Mouse (Mus musculus) liver, embryonic 12.5 days (tissue): Measurements from ENCODE around the gene Ttc30a1. TPM values are rescaled to one million over a fixed set of nuclear protein-coding genes. Genes with fewer than 3 reads are reported as not detected.
A peak's percentile ranks its signal among the peaks of the same experiment; 100 is the strongest.
"Not testable (repeated sequence)": the region's sequence is repeated elsewhere in the genome, so short reads cannot be mapped to it uniquely, and the experiment has no call there.

Source experiments
- ATAC-seq: fragments of 200-750 bp; cut with Nextera tagmentation; 2 replicates; pipeline ENCODE4 v1.8.0; 2017; ENCODE audit warnings: moderate number of reproducible peaks, mild to moderate bottlenecking, moderate library complexity
- H3K27ac ChIP-seq: fragments of 300-500 bp; sonication (generic); 2 replicates; pipeline ENCODE4 v1.5.1; 2016; ENCODE audit warnings: mild to moderate bottlenecking
- H3K27me3 ChIP-seq: fragments of 300-500 bp; sonication (generic); replicated peaks from 2 replicates; pipeline ENCODE4 v1.6.1; 2016; ENCODE audit warnings: mild to moderate bottlenecking, moderate library complexity
- H3K36me3 ChIP-seq: fragments of 300-500 bp; sonication (generic); 2 replicates; pipeline ENCODE4 v1.6.1; 2016; ENCODE audit warnings: mild to moderate bottlenecking, moderate library complexity
- H3K4me1 ChIP-seq: fragments of 300-500 bp; sonication (generic); 2 replicates; pipeline ENCODE4 v1.6.1; 2016
- H3K4me2 ChIP-seq: fragments of 300-500 bp; sonication (generic); 2 replicates; pipeline ENCODE4 v1.6.1; 2016; ENCODE audit warnings: mild to moderate bottlenecking, moderate library complexity
- H3K4me3 ChIP-seq: fragments of 300-500 bp; sonication (generic); 2 replicates; pipeline ENCODE4 v1.5.1; 2016; ENCODE audit warnings: mild to moderate bottlenecking, moderate library complexity
- H3K9ac ChIP-seq: fragments of 300-500 bp; sonication (generic); 2 replicates; pipeline ENCODE4 v1.6.1; 2016; ENCODE audit warnings: mild to moderate bottlenecking, moderate library complexity
- H3K9me3 ChIP-seq: fragments of 300-500 bp; sonication (generic); replicated peaks from 2 replicates; pipeline ENCODE4 v1.6.1; 2016; ENCODE audit warnings: mild to moderate bottlenecking, moderate library complexity
- WGBS: fragments of 180-500 bp; shearing (Covaris S2); methylation state at CpG from one replicate; pipeline ENCODE4 v1.1.7; 2016; ENCODE audit not compliant: insufficient replicate concordance; 5-methylcytosine and 5-hydroxymethylcytosine counted together
- polyA plus RNA-seq: library from polyadenylated mRNA; unstranded; fragments of >200 nt; fragmentation: Nextera tagmentation; extraction: Ambion mirVana; gene quantifications from 2 replicates; pipeline ENCODE4 v1.2.1, GENCODE M21; 2016

Ttc30a1 gene
- polyA plus RNA-seq, 1 experiment from 2014 or later: 2.3 TPM

DNA sequence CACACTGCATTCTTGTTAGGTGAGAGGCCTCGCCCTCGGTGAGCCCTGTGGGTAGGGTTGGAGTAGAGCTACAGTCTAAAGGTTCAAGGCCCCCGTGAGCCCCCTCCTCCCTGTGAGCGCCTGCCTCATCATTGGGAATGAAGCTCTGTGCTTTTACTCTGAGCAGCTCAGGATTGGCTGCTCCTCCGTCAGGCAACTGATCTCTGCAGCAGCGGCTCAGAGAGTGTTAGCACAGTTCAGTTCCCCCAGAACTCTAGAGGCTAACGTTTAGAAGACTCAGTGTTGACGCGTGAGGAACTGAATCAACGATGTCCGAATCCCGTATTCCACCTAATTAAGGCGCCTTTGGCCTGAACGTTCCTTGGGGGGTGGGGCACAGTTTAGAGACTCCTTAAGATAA lies 26.1 kb downstream of the Ttc30a1 start:
- H3K4me3 ChIP-seq: no peak overlapping the region
- no peaks in the 10 kb centered on the region for H3K4me1 ChIP-seq
- no peak overlapping the region for H3K4me2 ChIP-seq
- H3K36me3 ChIP-seq: no peaks in the 10 kb centered on the region
- H3K9ac ChIP-seq: no peak overlapping the region
- ATAC-seq: no peak
- no peak overlapping the region for H3K27ac ChIP-seq
- 56% methylated on average over 14 of the region's 14 CpGs for WGBS
- no peaks in the 10 kb centered on the region for H3K9me3 ChIP-seq
- peaks cover 6% of the 10 kb centered on the region for H3K27me3 ChIP-seq

DNA sequence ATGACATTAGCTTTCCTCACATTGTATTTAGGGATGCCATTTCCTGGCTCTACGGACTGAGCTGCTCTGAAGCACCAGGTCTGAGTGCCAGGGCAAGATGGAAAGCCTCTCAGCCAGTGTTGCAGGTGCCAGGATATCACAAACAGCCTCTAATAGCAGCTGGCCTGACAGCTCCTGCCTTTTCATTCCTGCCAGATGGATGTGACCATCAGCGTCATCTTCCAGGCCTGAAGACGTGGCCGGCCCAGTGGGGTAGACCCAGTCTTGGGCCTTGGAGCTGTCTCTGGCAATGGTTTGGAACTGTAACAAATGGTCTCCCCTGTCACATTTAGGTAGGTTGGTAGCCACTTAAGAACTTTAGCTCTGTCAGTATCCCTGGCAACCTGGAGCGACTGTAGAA lies 28.4 kb downstream of the Ttc30a1 start:
- Histone ChIP-seq H3K9ac (no peak overlapping the region), H3K36me3 (no peaks in the 10 kb centered on the region), H3K27me3 (no peaks in the 10 kb centered on the region), H3K4me1 (no peaks in the 10 kb centered on the region), H3K4me3 (no peak overlapping the region), H3K9me3 (no peaks in the 10 kb centered on the region), H3K27ac (no peak overlapping the region), H3K4me2 (no peak overlapping the region)
- 80% methylated on average over 5 of the region's 5 CpGs for WGBS
- ATAC-seq: no peak

DNA sequence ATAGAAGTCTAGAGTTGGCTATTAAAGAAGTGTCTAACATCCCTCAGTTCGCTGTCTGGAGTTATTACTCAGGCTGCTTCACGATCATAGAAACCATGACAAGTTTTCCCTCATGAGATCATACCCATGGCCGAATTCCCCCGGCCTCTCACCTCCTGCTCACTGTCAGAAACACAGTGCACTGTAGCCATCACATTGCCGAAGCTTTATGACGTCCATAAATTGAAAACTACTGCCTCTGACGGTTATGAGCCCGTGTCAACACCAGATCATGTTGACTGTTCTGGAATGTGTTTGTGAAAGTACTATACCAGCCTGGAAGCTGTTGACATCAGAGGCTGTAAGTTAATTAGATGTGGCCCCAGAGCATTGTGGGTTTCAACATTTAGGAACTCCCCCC lies 31.1 kb downstream of the Ttc30a1 start:
- ATAC-seq: no peak
- peaks cover under 1% of the 10 kb centered on the region; the same call in 1 of the 2 replicates for H3K9me3 ChIP-seq

DNA sequence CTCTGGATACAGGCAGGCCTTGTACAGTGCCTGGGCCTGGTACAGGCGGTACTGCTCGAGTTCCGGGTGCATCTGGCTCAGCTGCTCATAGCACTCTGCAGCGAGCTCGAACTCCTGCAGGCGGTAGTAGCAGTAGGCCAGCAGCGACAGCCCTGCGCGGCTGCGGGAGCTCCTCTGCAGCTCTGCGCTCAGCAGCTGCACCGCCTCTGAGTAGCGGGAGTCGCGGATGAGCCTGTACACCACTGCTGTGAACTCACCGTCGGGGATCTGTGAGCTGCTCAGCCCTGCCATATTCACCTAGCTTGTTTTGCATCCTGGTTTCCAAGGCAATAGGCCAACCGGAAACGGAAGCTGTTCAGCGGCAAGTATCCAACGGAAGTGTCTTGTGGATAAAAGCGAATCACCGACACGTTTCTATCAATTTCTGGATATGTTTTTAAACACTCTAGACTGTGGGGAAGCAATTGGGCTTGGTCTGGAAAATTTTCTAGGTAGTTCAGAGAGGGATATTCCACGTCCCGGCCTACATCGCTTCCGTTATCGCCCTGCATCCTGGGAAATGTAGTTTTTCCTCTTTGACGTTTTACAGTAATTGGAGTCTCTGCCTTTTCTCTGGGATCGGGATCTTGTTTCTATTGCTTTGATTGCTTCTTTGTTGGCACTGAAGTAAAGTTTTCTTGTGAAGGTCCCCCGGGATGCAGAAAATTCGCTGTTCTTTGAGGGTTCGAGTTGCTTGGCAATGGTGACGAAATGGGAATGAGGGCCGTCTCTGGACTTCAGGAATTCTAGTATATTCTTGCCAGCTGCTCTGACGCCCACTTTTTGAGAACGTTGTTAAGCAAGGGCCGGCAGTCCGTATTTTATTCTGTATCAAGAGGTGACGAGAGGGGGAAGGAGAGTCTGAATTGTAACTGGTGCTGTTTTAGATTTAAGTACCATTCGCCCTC lies 43.4 kb downstream of the Ttc30a1 start, which contains the start of gene Ttc30b:
Ttc30b (minus strand) TSS at position 469 of the 947 bp plus-strand sequence.
- Histone ChIP-seq H3K4me3 (peak within 1 kb of the TSS; percentile 63), H3K9ac (peak within 1 kb of the TSS; percentile 58), H3K27me3 (no peaks in the 10 kb centered on the region), H3K4me1 (peaks cover 8% of the 10 kb centered on the region; the same call in 1 of the 2 replicates), H3K27ac (0 out of 2 replicates have a peak within 1 kb of the TSS, but pooled peaks have one; percentile 12), H3K9me3 (no peaks in the 10 kb centered on the region), H3K4me2 (peak within 1 kb of the TSS; percentile 69), H3K36me3 (no peaks in the 10 kb centered on the region)
- ATAC-seq: peak; percentile 85
- 6% methylated on average over 38 of the region's 42 CpGs for WGBS

More for the DNA sequence above, 31.1 kb downstream of the Ttc30a1 start:
- WGBS: 67% methylated on average over 8 of the region's 8 CpGs
- Histone ChIP-seq H3K4me3 (no peak overlapping the region), H3K36me3 (no peaks in the 10 kb centered on the region), H3K4me2 (no peak overlapping the region), H3K27ac (no peak overlapping the region), H3K27me3 (no peaks in the 10 kb centered on the region), H3K9ac (no peak overlapping the region), H3K4me1 (no peaks in the 10 kb centered on the region)

DNA sequence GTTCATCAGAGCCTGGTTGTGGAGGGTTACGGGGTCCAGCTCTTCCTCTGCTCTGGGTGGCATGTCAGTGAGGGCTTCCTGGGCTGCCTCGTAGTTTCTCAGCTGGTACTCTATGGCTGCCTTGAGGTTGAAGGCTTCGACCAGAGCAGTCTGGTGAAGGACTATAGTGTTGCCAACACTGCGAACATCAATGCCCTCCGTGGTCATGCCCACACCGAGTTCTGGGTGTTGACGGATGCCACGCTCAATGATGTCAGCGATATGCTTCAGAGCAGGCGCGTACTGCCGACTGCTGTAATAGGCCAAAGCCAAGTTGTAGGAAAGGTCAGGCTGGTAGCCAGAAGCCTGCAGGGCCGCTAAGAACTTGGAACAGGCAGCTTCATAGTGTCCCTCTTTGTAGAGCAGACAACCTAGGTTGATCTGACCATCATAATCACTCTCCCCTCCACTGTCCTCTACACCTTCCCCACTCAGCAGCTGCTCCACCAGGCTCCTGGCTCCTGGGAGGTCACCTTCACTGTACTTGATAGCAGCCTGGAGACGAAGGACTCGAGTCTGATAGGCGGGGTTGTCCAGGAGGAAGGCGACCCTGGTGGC lies 44.1 kb downstream of the Ttc30a1 start:
- peak overlapping the region; percentile 69 for H3K4me2 ChIP-seq
- peak; percentile 13 for ATAC-seq
- not testable (repeated sequence) for H3K4me1 ChIP-seq, H3K27ac ChIP-seq, H3K36me3 ChIP-seq, H3K9me3 ChIP-seq, H3K27me3 ChIP-seq
- WGBS: 62% methylated on average over 16 of the region's 17 CpGs
- H3K4me3 ChIP-seq: peak overlapping the region; percentile 63
- H3K9ac ChIP-seq: peak overlapping the region; percentile 58

DNA sequence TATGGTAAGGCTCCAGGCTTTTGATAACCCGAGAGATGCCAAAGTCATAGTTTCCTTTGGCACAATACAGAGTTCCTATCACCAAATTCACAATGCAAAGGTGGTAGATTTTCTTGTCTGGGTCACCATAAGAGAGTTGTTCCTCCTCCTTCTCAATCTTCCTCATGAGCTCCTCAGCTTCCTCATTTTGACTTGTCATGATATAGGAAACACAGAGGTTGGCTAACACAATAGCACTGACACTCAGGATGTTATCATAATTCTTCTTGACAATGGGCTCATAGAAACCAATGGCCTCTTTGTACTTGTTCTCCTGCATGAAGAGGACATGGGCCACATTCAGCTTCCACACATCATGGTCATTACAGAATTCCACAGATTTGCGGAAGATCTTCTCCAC lies 45.1 kb downstream of the Ttc30a1 start:
- not testable (repeated sequence) for H3K9ac ChIP-seq

DNA sequence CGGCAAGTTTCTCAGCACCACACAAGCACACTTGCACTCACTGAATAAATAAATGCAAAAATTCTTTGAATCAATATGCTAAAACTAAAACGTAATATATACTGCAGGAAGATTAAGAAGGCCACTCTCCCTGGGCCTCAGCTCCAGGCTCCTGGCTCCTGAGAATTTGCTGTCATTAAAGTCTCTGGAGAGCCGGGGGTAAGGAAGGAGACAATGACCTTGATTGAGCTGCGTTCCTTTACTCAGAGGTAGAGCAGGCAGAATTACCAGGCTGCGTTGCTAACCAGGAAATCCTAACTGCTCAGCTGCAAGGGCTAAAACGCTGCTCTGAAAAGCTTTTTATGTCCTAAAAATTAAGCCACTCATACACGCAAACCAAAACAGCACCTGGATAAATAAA lies 48.2 kb downstream of the Ttc30a1 start:
- 58% methylated on average over 7 of the region's 7 CpGs for WGBS
- no peak for ATAC-seq
- Histone ChIP-seq H3K4me3 (no peak overlapping the region), H3K36me3 (peaks cover 19% of the 10 kb centered on the region), H3K9ac (no peak overlapping the region), H3K9me3 (no peaks in the 10 kb centered on the region), H3K4me1 (peaks cover 3% of the 10 kb centered on the region; the same call in 1 of the 2 replicates), H3K27me3 (no peaks in the 10 kb centered on the region), H3K4me2 (no peak overlapping the region), H3K27ac (no peak overlapping the region)

More for the DNA sequence above, 45.1 kb downstream of the Ttc30a1 start:
- not testable (repeated sequence) for H3K36me3 ChIP-seq, H3K27ac ChIP-seq, ATAC-seq, H3K9me3 ChIP-seq, H3K4me1 ChIP-seq, H3K27me3 ChIP-seq, H3K4me2 ChIP-seq, H3K4me3 ChIP-seq
- 83% methylated on average over 2 of the region's 2 CpGs for WGBS

DNA sequence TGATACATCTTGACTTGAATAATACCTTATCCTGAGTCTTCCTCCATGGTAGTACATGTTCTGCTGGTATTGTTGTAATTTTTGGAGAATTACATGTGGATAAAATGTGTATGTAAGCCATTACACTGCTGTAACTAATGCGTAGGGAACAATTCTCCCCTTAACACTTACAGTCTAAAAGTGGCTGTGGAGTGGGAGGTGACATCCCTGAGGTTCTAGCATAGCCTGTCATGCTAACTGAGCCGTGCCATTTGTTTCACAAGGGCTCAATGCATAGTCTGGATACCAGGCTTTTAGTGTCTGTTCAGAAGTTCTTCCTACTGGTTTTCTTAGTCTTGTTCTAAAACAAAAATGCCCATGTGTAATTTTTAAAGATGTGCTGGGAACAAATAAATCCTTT lies 50.8 kb downstream of the Ttc30a1 start:
- 78% methylated on average over 2 of the region's 2 CpGs for WGBS
- H3K9me3 ChIP-seq: no peaks in the 10 kb centered on the region
- peaks cover 35% of the 10 kb centered on the region for H3K36me3 ChIP-seq
- H3K4me2 ChIP-seq: no peak overlapping the region
- no peak overlapping the region for H3K9ac ChIP-seq
- no peak for ATAC-seq
- no peak overlapping the region for H3K27ac ChIP-seq
- no peaks in the 10 kb centered on the region; the same call in 1 of the 2 replicates for H3K4me1 ChIP-seq
- H3K27me3 ChIP-seq: no peaks in the 10 kb centered on the region
- no peak overlapping the region for H3K4me3 ChIP-seq

DNA sequence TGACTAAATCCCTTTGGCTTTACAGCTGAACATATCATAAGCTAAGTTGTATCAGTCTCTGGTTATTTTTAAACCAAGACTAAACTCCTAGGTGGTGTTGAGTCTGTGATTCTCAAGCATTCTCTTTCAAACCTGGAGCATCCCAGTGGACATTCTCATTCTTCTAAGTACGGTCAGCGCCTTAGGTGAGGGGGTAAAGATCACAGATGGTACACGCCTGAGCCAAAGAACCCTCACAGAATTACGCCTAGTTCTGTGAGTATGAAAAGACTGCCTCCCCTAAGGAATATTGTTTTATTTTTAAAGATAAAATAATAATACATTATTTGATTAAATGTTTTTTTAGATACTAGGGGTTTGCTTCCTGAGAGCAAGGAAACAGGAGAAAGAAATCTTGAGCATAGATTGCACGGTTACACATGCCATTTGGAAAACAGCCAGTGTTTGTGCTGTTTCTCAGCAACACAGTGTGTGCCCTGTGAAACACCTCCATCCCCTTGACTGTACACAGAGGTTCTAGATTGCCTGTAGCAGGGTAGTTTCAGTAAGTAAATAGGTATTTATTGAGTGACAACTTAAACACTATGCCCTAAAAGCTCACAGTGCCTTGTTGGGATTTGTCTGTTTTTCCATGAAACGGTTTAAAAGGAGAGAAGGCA lies 51.9 kb downstream of the Ttc30a1 start:
- WGBS: 87% methylated on average over 6 of the region's 6 CpGs
- Histone ChIP-seq H3K4me1 (no peaks in the 10 kb centered on the region; the same call in 1 of the 2 replicates), H3K4me3 (no peak overlapping the region), H3K27me3 (no peaks in the 10 kb centered on the region), H3K27ac (no peak overlapping the region), H3K9me3 (no peaks in the 10 kb centered on the region), H3K4me2 (no peak overlapping the region), H3K9ac (no peak overlapping the region), H3K36me3 (peaks cover 35% of the 10 kb centered on the region)
- ATAC-seq: no peak

DNA sequence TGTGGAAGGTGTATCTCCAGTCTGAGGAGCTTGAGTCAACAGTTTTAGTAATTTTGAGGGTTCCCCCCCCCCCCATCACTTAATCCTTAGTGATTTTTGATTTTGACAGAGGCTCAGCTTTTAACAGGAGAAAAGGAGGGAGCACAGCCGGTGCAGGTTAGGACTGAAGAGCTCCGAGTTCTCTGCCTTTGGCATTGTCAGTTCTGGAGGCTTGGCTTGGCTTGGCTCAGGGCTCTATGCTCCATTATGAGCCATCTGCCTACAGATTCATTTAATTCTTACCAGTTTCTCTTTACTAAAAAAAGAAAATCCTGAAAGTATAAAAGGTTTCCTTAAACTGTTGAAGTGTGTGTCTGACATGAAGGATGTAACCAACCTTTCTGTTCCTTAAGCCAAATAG lies 52.6 kb downstream of the Ttc30a1 start:
- no peaks in the 10 kb centered on the region; the same call in 1 of the 2 replicates for H3K4me1 ChIP-seq
- no peak overlapping the region for H3K27ac ChIP-seq
- H3K9ac ChIP-seq: no peak overlapping the region
- H3K9me3 ChIP-seq: no peaks in the 10 kb centered on the region
- H3K4me3 ChIP-seq: no peak overlapping the region
- H3K4me2 ChIP-seq: no peak overlapping the region
- ATAC-seq: no peak
- no peaks in the 10 kb centered on the region for H3K27me3 ChIP-seq
- WGBS: 75% methylated on average over 2 of the region's 2 CpGs
- peaks cover 36% of the 10 kb centered on the region for H3K36me3 ChIP-seq
